8 mouse cellular contexts compared by ENCODE assay signal in genomic region chr13:113869212-113870205, GRCm38 (mm10).
DNase-seq lines count a peak whose midpoint lies in the region; ATAC-seq lines count a peak whose summit lies in the region.

No protein-coding gene starts in this region.

- H3K27ac ChIP-seq in brown adipose tissue, adult 24 weeks (replicated peaks; ENCODE audit: low read depth, low read length): 0 out of 2 replicates have a peak overlapping the region, but pooled peaks have one; percentile 0
- no peak overlapping the region for H3K27ac ChIP-seq in forebrain, embryonic 12.5 days
- no peak overlapping the region for H3K27ac ChIP-seq in limb, embryonic 10.5 days
- H3K27ac ChIP-seq in midbrain, embryonic 11.5 days (ENCODE audit: low read depth, low read length): no peak overlapping the region
- H3K27ac ChIP-seq in stomach, embryonic 16.5 days (ENCODE audit: low read length): no peak overlapping the region

- no peak overlapping the region for H3K4me3 ChIP-seq in brown adipose tissue, adult 24 weeks (ENCODE audit: insufficient read depth, low read depth, low read length)
- H3K4me3 ChIP-seq in forebrain, embryonic 12.5 days (replicated peaks): no peak overlapping the region
- H3K4me3 ChIP-seq in limb, embryonic 10.5 days: no peak overlapping the region
- no peak overlapping the region for H3K4me3 ChIP-seq in midbrain, embryonic 11.5 days (ENCODE audit: low read depth, low read length)
- H3K4me3 ChIP-seq in stomach, embryonic 16.5 days (replicated peaks; ENCODE audit: low read length): no peak overlapping the region

- WGBS in forebrain, embryonic 12.5 days: 68% methylated on average over 20 of the region's 20 CpGs
- 60% methylated on average over 20 of the region's 20 CpGs for WGBS in limb, embryonic 10.5 days
- WGBS in midbrain, embryonic 11.5 days: 70% methylated on average over 20 of the region's 20 CpGs
- WGBS in stomach, embryonic 16.5 days: 68% methylated on average over 20 of the region's 20 CpGs

- no peaks in the 10 kb centered on the region for H3K36me3 ChIP-seq in forebrain, embryonic 12.5 days (replicated peaks)
- no peaks in the 10 kb centered on the region for H3K36me3 ChIP-seq in limb, embryonic 10.5 days
- no peaks in the 10 kb centered on the region for H3K36me3 ChIP-seq in midbrain, embryonic 11.5 days (ENCODE audit: control insufficient read depth, insufficient read depth, low read length)
- H3K36me3 ChIP-seq in stomach, embryonic 16.5 days (ENCODE audit: control insufficient read depth, insufficient read depth, low read length): no peaks in the 10 kb centered on the region

- H3K9me3 ChIP-seq in forebrain, embryonic 12.5 days: no peaks in the 10 kb centered on the region
- no peaks in the 10 kb centered on the region for H3K9me3 ChIP-seq in limb, embryonic 10.5 days (replicated peaks)
- H3K9me3 ChIP-seq in midbrain, embryonic 11.5 days (ENCODE audit: control insufficient read depth, low read length): no peaks in the 10 kb centered on the region
- H3K9me3 ChIP-seq in stomach, embryonic 16.5 days (replicated peaks; ENCODE audit: control insufficient read depth, low read length): no peaks in the 10 kb centered on the region

- no peaks in the 10 kb centered on the region for H3K27me3 ChIP-seq in forebrain, embryonic 12.5 days
- no peaks in the 10 kb centered on the region for H3K27me3 ChIP-seq in limb, embryonic 10.5 days (ENCODE audit: low read depth, poor library complexity, severe bottlenecking)
- no peaks in the 10 kb centered on the region for H3K27me3 ChIP-seq in midbrain, embryonic 11.5 days (ENCODE audit: control insufficient read depth, insufficient read depth, low read length)
- no peaks in the 10 kb centered on the region for H3K27me3 ChIP-seq in stomach, embryonic 16.5 days (ENCODE audit: control insufficient read depth, insufficient read depth, low read length)

- H3K4me2 ChIP-seq in forebrain, embryonic 12.5 days: no peak overlapping the region
- no peak overlapping the region for H3K4me2 ChIP-seq in midbrain, embryonic 11.5 days
- no peak overlapping the region for H3K4me2 ChIP-seq in stomach, embryonic 16.5 days (ENCODE audit: low read depth, low read length)

- peaks cover 18% of the 10 kb centered on the region for H3K4me1 ChIP-seq in brown adipose tissue, adult 24 weeks (ENCODE audit: control insufficient read depth, insufficient read depth, insufficient read length, low read length)
- peaks cover 6% of the 10 kb centered on the region; the same call in 1 of the 2 replicates for H3K4me1 ChIP-seq in forebrain, embryonic 12.5 days
- peaks cover 23% of the 10 kb centered on the region for H3K4me1 ChIP-seq in limb, embryonic 10.5 days
- no peaks in the 10 kb centered on the region for H3K4me1 ChIP-seq in midbrain, embryonic 11.5 days (ENCODE audit: control insufficient read depth, insufficient read depth, low read length)
- peaks cover 2% of the 10 kb centered on the region; the same call in 1 of the 2 replicates for H3K4me1 ChIP-seq in stomach, embryonic 16.5 days (ENCODE audit: control insufficient read depth, insufficient read depth, low read length)

- peak; percentile 62 for DNase-seq in ovary, postnatal 36 days (ENCODE audit: low spot score)
- DNase-seq in ovary, adult 18-20 months (ENCODE audit: low spot score): no peak
- peak; percentile 76 for DNase-seq in heart, postnatal 4 days
- DNase-seq in limb, embryonic 10.5 days (ENCODE audit: low spot score): peak; percentile 80
- DNase-seq in midbrain, embryonic 11.5 days (ENCODE audit: low spot score, missing footprints): no peak

- peak; percentile 42; the same call in 1 of the 2 replicates for ATAC-seq in forebrain, embryonic 12.5 days (ENCODE audit: low FRiP score)
- peak; percentile 52 for ATAC-seq in midbrain, embryonic 11.5 days (ENCODE audit: low FRiP score)
- ATAC-seq in stomach, embryonic 16.5 days (ENCODE audit: insufficient read depth, low FRiP score): 0 out of 2 replicates have a peak, but pooled peaks have one; percentile 31

- no peak overlapping the region for H3K9ac ChIP-seq in forebrain, embryonic 12.5 days
- no peak overlapping the region for H3K9ac ChIP-seq in midbrain, embryonic 11.5 days (ENCODE audit: low read length)
- no peak overlapping the region for H3K9ac ChIP-seq in stomach, embryonic 16.5 days (ENCODE audit: low read length)

Comparison
In these comparisons a context has a peak if more than half of its experiments do, and no peak if none do; other contexts are left out.
1. DNase-seq: peak in ovary, postnatal 36 days (single experiment), heart, postnatal 4 days (single experiment) and limb, embryonic 10.5 days (single experiment); none in ovary, adult 18-20 months (single experiment) and midbrain, embryonic 11.5 days (single experiment).
2. Peak in every context shown above with its lines, with median percentiles within 50 percentile points of each other: ATAC-seq.